Mouse (Mus musculus) liver, embryonic 14.5 days (tissue): Measurements from ENCODE around the gene Zfp14.

ENCODE experiments used
- CTCF ChIP-seq: IDR thresholded peaks from 2 replicates; pipeline ENCODE4 v1.5.1; 2016; ENCODE audit warnings: antibody characterized with exemption, low read depth, control low read depth
- EP300 ChIP-seq: IDR thresholded peaks from 2 replicates; pipeline ENCODE4 v1.6.1; 2016; ENCODE audit warnings: antibody characterized with exemption, low read depth

DNA sequence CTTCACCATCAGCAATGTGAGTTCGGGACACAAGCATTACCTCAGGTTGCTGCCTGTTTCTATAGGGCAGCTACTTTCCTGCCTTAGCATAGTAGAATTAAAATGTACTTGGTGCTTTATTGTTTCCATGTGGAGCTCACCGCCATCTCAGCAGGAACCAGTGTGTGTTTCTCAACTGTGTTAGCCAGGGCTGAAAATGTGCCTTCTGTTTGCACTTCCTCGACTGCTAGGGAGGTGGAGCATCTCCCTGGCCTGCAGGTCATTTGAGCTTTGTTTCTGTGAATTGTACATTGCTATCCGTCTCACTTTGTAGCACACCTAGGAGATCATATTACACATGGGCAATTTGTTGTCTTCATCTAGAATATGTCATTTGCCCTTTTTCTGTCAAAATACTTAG is 23.8 kb downstream of the Zfp14 start:
- TF ChIP-seq CTCF = no peak
- no peak for TF ChIP-seq EP300
